In the genomic region with DNA sequence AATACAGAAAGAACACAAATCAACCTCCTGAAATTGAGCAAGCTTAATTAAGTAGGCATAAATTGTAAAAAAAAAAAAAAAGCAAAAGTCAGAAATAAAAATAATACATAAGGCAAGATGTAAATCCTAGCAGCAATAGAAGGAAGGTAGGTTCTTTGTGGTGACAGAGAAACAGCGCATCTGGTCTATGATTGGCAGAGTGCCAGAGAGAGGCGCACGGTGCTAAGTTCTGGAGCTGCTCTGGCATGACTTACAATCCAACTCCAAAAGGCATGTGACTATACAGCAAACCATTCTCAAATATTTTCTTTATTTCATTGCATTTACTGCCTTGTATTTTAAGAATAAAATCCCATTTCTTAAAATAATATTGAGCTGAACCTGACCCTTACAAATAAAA, we compare ENCODE assay signal across 17 mouse cellular contexts.
DNase-seq lines count a peak whose midpoint lies in the region; ATAC-seq and TF ChIP-seq lines count a peak whose summit lies in the region.
"Had no signal": no experiment of that assay in that cellular context is flagged by ENCODE, and none has a peak within 500 bp of the region (broad histone marks: within the 10 kb centered on the region; RNA-seq: fewer than 3 reads in every experiment).

No protein-coding gene starts in this region.

- intact Hi-C loops in heart, postnatal 10 days (cut with DNase I) = no loop called here

- DNase-seq in cerebellum, adult 8-10 months = peak; percentile 12
- no peak for DNase-seq in cerebellum, adult 11 months
- peak; percentile 7 to 9 for DNase-seq in heart, postnatal 10 days
- no peak for DNase-seq in heart, embryonic 10.5 days (ENCODE audit: low spot score)
- DNase-seq in limb, embryonic 14.5 days (ENCODE audit: low spot score) = peak; percentile 47
- DNase-seq in limb, embryonic 10.5 days (ENCODE audit: low spot score) = no peak
- DNase-seq in 416B (ENCODE audit: low read depth) = peak; percentile 68
- DNase-seq in natural killer cell, adult 2 months (ENCODE audit: low spot score in 2 of 2) = no peak
- DNase-seq: adrenal gland, postnatal 10 days; forebrain, postnatal 0 days; lung, adult 18-20 months; lung, postnatal 4 days had no signal

- no peak overlapping the region for H3K27ac ChIP-seq in heart, embryonic 10.5 days
- H3K27ac ChIP-seq in limb, embryonic 14.5 days (replicated peaks; ENCODE audit: low read depth, low read length) = no peak overlapping the region
- H3K27ac ChIP-seq in limb, embryonic 10.5 days = no peak overlapping the region
- H3K27ac ChIP-seq: hindbrain, embryonic 12.5 days; layer of hippocampus, adult 2 months; midbrain, embryonic 10.5 days had no signal

- H3K9ac ChIP-seq in limb, embryonic 14.5 days (ENCODE audit: low read depth, low read length, severe bottlenecking) = no peak overlapping the region
- H3K9ac ChIP-seq: forebrain, postnatal 0 days; hindbrain, embryonic 12.5 days had no signal

- WGBS in heart, embryonic 10.5 days = 72% methylated on average over 3 of the region's 3 CpGs
- 48% methylated on average over 3 of the region's 3 CpGs for WGBS in limb, embryonic 14.5 days
- WGBS in limb, embryonic 10.5 days = 94% methylated on average over 3 of the region's 3 CpGs

- no peak; the same call in 1 of the 2 replicates for ATAC-seq in limb, embryonic 14.5 days (ENCODE audit: low FRiP score, low read depth)
- ATAC-seq: forebrain, postnatal 0 days; intestine, embryonic 16.5 days had no signal

- H3K27me3 ChIP-seq in heart, embryonic 10.5 days (ENCODE audit: insufficient read depth, poor library complexity, severe bottlenecking) = no peaks in the 10 kb centered on the region
- no peaks in the 10 kb centered on the region for H3K27me3 ChIP-seq in limb, embryonic 14.5 days (ENCODE audit: control insufficient read depth, insufficient read depth, low read length)
- no peaks in the 10 kb centered on the region for H3K27me3 ChIP-seq in limb, embryonic 10.5 days (ENCODE audit: low read depth, poor library complexity, severe bottlenecking)
- H3K27me3 ChIP-seq: hindbrain, embryonic 12.5 days had no signal

- no peaks in the 10 kb centered on the region for H3K4me1 ChIP-seq in heart, embryonic 10.5 days
- H3K4me1 ChIP-seq in limb, embryonic 14.5 days (ENCODE audit: control insufficient read depth, insufficient read depth, low read length) = peaks cover 3% of the 10 kb centered on the region; the same call in 1 of the 2 replicates
- peaks cover 10% of the 10 kb centered on the region for H3K4me1 ChIP-seq in limb, embryonic 10.5 days
- H3K4me1 ChIP-seq: hindbrain, embryonic 12.5 days had no signal

- no peaks in the 10 kb centered on the region for H3K9me3 ChIP-seq in heart, embryonic 10.5 days
- H3K9me3 ChIP-seq in limb, embryonic 14.5 days (ENCODE audit: control insufficient read depth, low read length) = no peaks in the 10 kb centered on the region
- H3K9me3 ChIP-seq in limb, embryonic 10.5 days (replicated peaks) = no peaks in the 10 kb centered on the region
- H3K9me3 ChIP-seq: hindbrain, embryonic 12.5 days; midbrain, embryonic 10.5 days had no signal

- H3K36me3 ChIP-seq in heart, embryonic 10.5 days = peaks cover 22% of the 10 kb centered on the region
- H3K36me3 ChIP-seq in limb, embryonic 14.5 days (ENCODE audit: control insufficient read depth, insufficient read depth, low read length) = peaks cover 11% of the 10 kb centered on the region
- H3K36me3 ChIP-seq in limb, embryonic 10.5 days = peaks cover 28% of the 10 kb centered on the region

- H3K4me2 ChIP-seq in limb, embryonic 14.5 days (replicated peaks; ENCODE audit: low read depth, low read length, severe bottlenecking) = no peak overlapping the region
- H3K4me2 ChIP-seq: hindbrain, embryonic 12.5 days had no signal

- H3K4me3 ChIP-seq in heart, embryonic 10.5 days = no peak overlapping the region
- H3K4me3 ChIP-seq in limb, embryonic 14.5 days (replicated peaks; ENCODE audit: low read length) = no peak overlapping the region
- no peak overlapping the region for H3K4me3 ChIP-seq in limb, embryonic 10.5 days
- H3K4me3 ChIP-seq: hindbrain, embryonic 12.5 days; layer of hippocampus, adult 2 months; midbrain, embryonic 10.5 days; myocyte had no signal

- no peak for TF ChIP-seq POLR2A in limb, embryonic 14.5 days (IDR thresholded peaks at IDR 0.05; ENCODE audit: borderline replicate concordance, extremely low read depth, insufficient read depth, insufficient read length)

Comparison
In these comparisons a context has a peak if more than half of its experiments do, and no peak if none do; other contexts are left out.
1. DNase-seq: peak in cerebellum, adult 8-10 months (single experiment), heart, postnatal 10 days (2 of 2), limb, embryonic 14.5 days (single experiment) and 416B (single experiment); none in cerebellum, adult 11 months (single experiment), heart, embryonic 10.5 days (single experiment), limb, embryonic 10.5 days (single experiment) and natural killer cell, adult 2 months (0 of 2).